Mouse (Mus musculus): ENCODE measurements around the gene Bet1l.

DNA sequence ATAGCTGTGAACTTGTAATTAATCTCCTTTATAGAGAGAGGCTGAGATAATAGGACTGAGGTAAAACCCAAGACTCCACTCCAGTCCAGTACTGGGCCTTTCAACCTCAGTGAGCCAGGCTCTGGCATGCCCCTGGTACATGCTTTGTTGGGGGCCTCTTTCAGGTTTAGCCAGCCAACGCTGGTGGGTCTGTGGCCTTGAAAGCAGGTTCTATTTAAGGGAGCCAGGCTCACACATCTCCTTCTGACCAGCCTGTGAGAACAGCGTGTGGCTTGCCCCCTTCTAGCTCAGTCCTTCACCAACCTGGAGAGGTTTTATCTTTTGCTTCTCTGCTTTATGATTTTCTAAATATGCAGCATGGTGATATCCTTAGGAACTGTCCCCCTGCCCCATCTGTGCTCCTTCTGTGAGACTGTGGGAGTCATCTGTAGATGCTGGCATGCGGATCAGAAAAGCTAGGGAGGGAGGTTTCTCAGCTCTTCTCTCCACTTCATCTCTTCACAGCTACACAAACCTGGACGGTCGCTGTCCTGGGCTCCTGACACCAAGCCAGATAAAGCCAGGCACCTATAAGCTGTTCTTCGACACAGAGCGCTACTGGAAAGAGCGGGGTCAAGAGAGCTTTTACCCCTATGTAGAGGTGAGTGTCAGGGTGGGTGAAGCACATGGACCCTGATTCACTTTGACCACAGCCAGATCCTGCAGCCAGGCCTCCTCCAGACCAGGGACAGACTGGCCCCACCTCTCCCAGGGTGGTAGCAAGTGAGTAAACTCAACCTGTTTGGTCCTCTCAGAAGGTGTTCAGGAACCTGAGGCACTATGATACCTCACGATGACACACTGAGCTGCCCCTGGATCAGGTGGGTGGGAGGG, 20.9 kb downstream of the Bet1l start:
- TF ChIP-seq POLR2A (IDR thresholded peaks at IDR 0.05; ENCODE audit: low read depth, low read length) (no peak), CTCF (IDR thresholded peaks at IDR 0.05; ENCODE audit: extremely low read depth, insufficient read length, insufficient replicate concordance, low read depth, low read length) (no peak)

All from small intestine, adult 2 months (tissue).